Mouse (Mus musculus): Measurements from ENCODE around the gene Galnt2. TPM values are rescaled to one million over a fixed set of nuclear protein-coding genes. Genes with fewer than 3 reads are reported as not detected.
A peak's percentile ranks its signal among the peaks of the same experiment; 100 is the strongest.

The Galnt2 gene
- polyA plus RNA-seq, 1 experiment from 2014 or later, result 73.9 TPM

GRCm38 (mm10) chr8:124270904-124271303 is 39.7 kb downstream of the Galnt2 start:
- no peak for DNase-seq (ENCODE audit: low spot score)

GRCm38 (mm10) chr8:124271518-124271917 is 40.3 kb downstream of the Galnt2 start:
- no peak for DNase-seq (ENCODE audit: low spot score)

DNA sequence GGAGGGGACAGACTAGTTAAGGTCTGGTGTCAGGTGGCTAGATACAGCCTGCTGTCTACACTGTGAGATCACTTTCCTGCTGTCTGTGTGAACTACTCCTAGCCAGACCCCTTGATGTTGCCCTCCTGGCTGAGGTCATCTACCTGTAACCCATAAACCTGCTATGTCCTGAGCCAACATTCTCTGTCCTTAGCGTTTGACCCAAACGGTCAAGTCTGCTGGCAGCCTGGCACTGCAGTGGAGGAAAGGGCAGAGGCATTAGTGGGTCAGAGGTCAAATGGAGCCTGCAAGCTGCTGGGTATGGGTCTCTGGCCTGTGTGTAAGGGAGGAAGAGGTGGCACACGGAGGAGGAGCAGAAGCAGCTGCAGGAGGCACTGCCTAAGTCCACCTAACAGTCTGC is 41.6 kb downstream of the Galnt2 start:
- no peak for DNase-seq (ENCODE audit: low spot score)

GRCm38 (mm10) chr8:124273606-124274218 is 42.5 kb downstream of the Galnt2 start:
- DNase-seq (ENCODE audit: low spot score), result peak; percentile 89

DNA sequence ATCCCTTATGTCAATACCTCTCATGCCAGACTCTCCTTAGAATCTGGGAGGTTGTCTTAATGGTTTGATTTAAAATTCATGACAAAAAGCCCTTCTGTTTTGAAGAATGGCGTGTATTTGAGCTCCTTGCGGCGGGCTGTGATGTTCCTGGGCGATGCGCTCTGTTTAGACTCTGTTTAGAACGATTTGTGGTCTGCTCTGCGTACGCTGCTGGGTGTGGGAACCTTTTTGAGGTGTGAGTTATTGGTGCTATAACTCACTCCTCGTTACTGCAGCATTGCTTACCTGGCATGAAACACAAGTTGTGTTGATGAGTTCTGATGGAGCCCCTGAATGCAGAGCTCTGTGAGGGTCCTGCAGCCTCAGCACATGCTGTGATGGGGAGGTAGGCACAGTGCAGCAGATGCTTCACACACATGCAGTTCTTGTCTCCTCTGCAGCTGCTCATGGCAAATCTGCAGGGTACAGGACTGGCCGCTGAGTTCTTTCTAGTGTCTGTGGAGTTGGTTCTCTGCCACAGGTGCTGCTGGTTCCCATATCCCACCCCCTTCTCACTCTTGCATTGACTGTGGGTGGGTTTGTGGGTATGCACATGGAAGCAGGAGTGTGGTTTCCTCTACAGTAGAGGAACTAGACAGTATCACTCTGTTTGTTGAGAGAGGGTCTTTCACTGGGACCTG is 43.4 kb downstream of the Galnt2 start:
- DNase-seq (ENCODE audit: low spot score), result peak; percentile 73

GRCm38 (mm10) chr8:124275377-124276071 is 44.3 kb downstream of the Galnt2 start:
- no peak for DNase-seq (ENCODE audit: low spot score)

DNA sequence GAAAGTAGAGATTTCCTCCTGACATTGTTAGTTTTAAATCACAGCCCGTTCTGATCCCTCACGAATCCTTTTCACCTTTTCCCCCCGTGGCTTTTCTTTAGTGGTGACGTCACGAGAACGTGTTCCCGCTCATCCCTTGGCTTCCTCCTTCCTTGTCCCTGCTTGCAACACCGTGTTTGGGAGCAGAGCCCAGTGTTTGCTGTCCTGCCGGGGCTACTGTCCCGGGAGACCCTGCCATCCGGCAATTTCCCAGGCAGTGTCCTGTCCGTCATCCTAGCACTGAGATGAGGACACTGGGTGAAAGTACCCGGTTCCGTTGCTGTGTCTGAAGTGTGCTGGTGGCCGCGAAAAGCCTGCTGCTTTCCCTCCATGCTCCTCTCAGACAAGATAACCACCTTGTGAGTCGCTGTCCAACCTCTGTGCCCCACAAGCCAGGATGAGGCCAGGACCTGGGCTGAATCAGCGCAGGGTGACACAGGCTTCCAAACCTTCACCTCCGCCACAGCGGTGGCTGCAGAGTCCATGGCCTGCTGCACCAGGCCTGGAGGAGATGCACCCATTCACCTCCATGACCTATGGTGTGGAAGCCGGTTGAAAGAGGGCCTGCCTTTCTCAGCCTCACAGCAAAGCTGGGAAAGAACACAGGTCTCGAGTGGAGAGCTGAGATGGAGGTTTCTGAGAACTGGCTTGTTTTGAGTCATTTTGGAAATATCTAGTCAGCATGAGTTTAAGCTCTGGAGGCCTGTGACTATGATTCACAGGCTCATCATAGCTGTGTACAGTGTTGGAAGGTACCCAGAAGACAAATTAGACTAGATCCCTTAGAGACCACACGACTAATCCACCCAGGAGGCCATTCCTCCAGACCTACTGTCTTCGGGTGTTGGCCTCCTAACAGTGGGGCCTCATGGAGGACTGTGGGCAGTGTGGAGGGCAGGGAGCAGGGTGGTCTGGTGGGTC is 47.0 kb downstream of the Galnt2 start:
- DNase-seq (ENCODE audit: low spot score), result no peak

GRCm38 (mm10) chr8:124278956-124279689 is 47.9 kb downstream of the Galnt2 start:
- DNase-seq (ENCODE audit: low spot score), result no peak

- no peak for DNase-seq (ENCODE audit: low spot score)
Observed at GRCm38 (mm10) chr8:124279690-124279985, 48.4 kb downstream of the Galnt2 start.

GRCm38 (mm10) chr8:124281700-124282541 is 50.7 kb downstream of the Galnt2 start:
- peak; percentile 61 for DNase-seq (ENCODE audit: low spot score)

GRCm38 (mm10) chr8:124282878-124283630 is 51.9 kb downstream of the Galnt2 start:
- no peak for DNase-seq (ENCODE audit: low spot score)

DNA sequence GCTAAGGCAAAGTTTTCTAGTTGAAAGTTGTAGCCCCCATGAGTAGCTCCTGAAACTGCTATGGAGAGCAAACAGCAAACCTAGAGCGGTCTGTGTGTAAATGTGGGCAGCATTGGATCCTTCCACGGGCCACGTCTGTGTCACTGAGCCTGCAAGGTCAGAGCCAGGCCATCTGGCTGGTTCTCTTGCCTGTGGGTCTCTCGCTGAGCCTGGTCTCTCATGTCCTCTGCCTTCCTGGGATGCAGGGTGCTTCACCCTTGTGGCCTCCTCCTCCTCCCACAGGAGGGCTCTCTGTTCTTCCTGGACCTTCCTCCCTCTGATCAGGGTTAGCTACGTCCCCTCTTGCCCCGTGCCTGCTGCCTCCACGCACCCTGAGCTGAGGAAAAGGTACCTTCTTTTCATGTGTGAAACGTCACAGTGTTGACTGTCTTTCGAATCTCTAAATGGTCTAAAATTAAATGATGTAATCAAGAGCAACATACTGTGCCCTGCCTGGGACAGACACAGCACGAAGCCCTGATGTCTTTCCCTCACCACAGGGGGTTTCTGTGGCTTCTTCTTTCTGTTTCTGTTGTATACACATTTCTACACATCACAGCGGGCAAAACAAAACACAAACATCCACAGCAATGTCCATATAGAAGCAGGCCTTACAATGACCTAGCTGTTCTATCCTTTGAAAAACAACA is 52.6 kb downstream of the Galnt2 start:
- DNase-seq (ENCODE audit: low spot score), result no peak

DNA sequence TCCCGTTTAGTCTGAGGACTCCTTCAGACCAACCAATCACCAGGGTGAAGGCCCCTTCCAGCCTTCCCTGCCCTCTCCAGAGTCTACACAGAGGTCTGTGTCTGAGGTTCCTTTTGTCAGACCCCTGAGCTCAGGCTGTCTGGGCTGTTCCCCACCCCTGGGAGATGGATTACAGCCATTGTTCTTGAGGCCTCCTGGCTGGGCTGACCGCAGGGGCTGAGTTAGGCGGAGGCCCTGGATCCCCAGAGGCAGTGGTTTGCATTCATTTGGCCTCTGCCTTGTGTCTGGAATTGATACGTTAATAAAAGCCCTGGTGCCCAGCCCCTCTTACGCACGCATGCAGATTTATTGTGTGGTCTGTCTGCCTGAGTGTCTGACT is 53.1 kb downstream of the Galnt2 start:
- no peak for DNase-seq (ENCODE audit: low spot score)

- DNase-seq (ENCODE audit: low spot score), result no peak
Observed at GRCm38 (mm10) chr8:124284984-124285576, 53.9 kb downstream of the Galnt2 start.

GRCm38 (mm10) chr8:124286461-124287124 is 55.4 kb downstream of the Galnt2 start:
- peak; percentile 75 for DNase-seq (ENCODE audit: low spot score)

GRCm38 (mm10) chr8:124288215-124288864 is 57.1 kb downstream of the Galnt2 start:
- DNase-seq (ENCODE audit: low spot score), result no peak

GRCm38 (mm10) chr8:124289481-124290050 is 58.4 kb downstream of the Galnt2 start:
- DNase-seq (ENCODE audit: low spot score), result no peak
